Mouse (Mus musculus) gastrocnemius, postnatal 36 days (tissue): Measurements from ENCODE around the gene Ago4. TPM values are rescaled to one million over a fixed set of nuclear protein-coding genes. Genes with fewer than 3 reads are reported as not detected.

Experiments
- DNase-seq, 2 experiments: peaks; one replicate each; pipeline ENCODE4 v3.0.0; 2022
- intact Hi-C: fragments of 180-260 bp; cut with DNase I; formaldehyde crosslinking; loops from one replicate; pipeline ENCODE4 v1.15.1; 2025
- total RNA-seq, 2 experiments: library from RNA; stranded (reverse); gene quantifications; 2 replicates each; pipeline ENCODE4 v1.2.3; 2021

The Ago4 gene
- total RNA-seq, 2 experiments from 2014 or later = 3.9 to 5.0 TPM

GRCm38 (mm10) chr4:126482951-126483350, 50.3 kb downstream of the Ago4 start:
- intact Hi-C loops = no loop called here
- no peak for DNase-seq

- DNase-seq = no peak
- intact Hi-C loops = no loop called here
Observed at GRCm38 (mm10) chr4:126481461-126481860, 51.8 kb downstream of the Ago4 start.

GRCm38 (mm10) chr4:126480288-126480687, 53.0 kb downstream of the Ago4 start:
- intact Hi-C loops = no loop called here

DNA sequence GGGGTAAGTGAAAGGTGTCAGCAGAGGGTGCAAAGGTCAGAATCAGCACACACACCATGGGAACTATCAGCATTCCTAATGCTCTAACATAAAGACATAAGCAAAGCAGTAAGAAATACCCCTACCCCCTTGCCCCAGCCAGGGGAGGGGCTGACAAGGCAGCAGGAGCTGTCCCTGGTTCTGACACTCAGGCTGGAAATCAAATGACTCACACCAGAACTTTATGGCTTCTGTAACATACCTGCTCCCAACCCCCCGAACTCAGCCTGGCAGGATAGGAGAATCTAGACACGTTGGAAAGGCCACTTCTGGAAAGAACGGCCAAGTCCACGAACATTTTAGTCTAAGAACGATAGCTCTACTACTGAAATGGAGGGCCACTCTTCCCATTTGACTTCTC, 60.2 kb downstream of the Ago4 start:
- intact Hi-C loops = no loop called here

More at GRCm38 (mm10) chr4:126480288-126480687, 53.0 kb downstream of the Ago4 start:
- no peak for DNase-seq

GRCm38 (mm10) chr4:126469334-126469733, 63.9 kb downstream of the Ago4 start:
- intact Hi-C loops = no loop called here
- no peak for DNase-seq

More for the DNA sequence above, 60.2 kb downstream of the Ago4 start:
- no peak for DNase-seq

- intact Hi-C loops = no loop called here
- no peak for DNase-seq
Observed at GRCm38 (mm10) chr4:126468925-126469324, 64.3 kb downstream of the Ago4 start.

DNA sequence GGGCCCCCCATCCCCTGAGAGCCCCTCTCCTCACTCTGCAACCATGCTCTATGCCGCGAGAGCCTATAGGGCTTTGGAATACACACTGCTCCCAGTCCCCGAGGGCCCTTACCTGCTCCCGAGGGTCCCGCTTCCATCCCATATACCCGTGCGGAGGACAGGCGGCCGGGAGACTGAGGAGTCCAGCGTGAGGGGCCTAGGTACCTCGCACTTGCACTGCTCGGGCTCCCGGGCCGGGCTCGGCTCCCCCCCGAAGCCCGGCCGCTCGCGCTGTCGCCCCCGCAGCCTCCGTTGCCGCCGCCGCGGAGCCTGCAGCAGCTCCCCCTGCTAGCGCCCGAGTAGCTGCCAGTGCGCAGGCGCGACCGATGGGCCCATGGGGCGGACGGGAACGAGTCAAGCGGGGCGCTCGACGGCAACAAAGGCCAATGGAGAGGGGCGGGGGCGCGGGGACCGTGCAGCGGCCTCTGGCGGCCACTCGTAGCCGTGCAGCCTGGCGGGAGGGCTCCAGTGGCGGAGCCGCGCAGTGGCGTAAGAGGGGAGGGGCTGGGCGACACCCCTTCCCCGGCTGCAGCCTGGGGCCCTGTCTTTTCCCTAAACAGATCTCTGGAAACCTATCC, 64.9 kb downstream of the Ago4 start, which contains the start of gene Ago1:
Gene Ago1 (minus strand): TSS at position 299 of the 617 bp plus-strand sequence.
- peak; percentile 90 to 95 for DNase-seq
- intact Hi-C loops = no loop called here

GRCm38 (mm10) chr4:126467721-126468284, 65.5 kb downstream of the Ago4 start:
- peak in 1 of 2 experiments; percentile 24 for DNase-seq
- intact Hi-C loops = no loop called here

DNA sequence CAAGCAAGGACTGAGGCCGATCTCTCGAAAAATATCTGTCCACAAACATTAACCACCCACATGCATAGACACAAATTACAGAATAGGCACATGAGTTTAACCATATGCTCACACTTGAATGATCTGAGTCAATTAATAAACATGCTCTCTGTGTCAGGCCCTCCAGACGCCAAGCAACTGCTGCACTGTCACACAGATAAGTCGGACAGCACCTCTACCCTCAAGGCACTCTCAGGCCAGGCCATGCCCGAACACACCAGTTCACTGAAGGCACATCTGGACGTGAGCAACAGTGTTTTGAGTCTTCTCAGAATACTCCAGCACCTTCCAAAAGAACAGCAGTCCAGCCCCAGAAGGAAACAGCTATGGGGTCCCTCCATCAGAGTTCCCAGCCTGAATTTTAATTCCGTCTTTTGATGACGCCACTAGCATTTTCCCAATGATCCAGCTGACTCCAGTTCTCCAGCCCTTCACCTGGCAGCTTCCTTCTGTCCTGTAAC, 67.0 kb downstream of the Ago4 start:
- intact Hi-C loops = no loop called here
- no peak for DNase-seq

- intact Hi-C loops = no loop called here
- DNase-seq = no peak
Observed at GRCm38 (mm10) chr4:126465843-126466242, 67.4 kb downstream of the Ago4 start.

DNA sequence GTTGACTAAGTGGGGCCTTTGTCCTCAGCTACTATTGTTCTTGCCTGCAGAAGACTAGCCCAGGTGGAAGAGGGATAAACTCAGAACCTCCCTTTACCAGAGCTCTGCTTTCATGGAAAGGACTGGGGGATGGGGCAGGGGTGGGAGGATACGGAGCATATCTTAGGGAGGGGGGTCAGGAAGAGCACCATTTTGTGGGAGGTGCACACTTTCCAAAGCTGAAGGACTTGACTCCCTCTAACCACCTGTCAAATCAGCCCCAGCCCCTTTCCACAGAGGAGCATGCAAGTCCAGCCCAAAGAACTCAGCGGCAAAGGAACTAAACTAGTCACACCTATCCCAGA, 68.4 kb downstream of the Ago4 start:
- intact Hi-C loops = no loop called here
- DNase-seq = no peak

DNA sequence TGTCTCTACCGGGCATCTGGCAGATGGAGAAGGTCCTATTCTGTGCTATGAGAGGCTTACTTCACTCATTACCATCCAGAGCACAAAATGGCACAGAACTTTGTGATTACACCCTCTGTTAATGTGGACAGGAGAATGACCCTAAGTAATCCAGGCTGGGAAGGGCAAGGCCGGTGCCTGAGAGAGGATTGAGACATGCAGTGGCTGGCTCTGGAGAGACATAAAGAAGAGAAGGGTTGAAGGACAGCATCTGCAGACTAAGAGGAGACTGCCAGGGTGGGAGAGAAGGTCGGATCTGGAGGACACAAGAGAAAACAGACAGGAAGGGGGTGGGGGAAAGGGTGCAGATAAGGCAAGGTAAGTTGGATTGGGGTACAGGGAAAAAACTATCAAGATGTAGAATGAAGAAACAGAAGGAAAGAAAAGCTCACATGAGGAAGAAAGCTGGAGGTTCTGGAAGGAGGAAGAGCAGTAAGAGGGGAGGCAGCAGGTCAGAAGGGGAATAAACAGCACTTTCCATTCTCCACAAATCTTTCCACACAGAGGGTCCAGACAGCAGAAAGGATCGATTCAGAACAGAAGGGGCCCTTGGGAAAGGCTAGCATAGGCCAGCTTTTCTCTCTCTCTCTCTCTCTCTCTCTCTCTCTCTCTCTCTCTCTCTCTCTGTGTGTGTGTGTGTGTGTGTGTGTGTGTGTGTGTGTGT, 68.9 kb downstream of the Ago4 start:
- DNase-seq = no peak
- intact Hi-C loops = no loop called here

- intact Hi-C loops = no loop called here
- DNase-seq = no peak
Observed at GRCm38 (mm10) chr4:126455441-126455840, 77.8 kb downstream of the Ago4 start.

DNA sequence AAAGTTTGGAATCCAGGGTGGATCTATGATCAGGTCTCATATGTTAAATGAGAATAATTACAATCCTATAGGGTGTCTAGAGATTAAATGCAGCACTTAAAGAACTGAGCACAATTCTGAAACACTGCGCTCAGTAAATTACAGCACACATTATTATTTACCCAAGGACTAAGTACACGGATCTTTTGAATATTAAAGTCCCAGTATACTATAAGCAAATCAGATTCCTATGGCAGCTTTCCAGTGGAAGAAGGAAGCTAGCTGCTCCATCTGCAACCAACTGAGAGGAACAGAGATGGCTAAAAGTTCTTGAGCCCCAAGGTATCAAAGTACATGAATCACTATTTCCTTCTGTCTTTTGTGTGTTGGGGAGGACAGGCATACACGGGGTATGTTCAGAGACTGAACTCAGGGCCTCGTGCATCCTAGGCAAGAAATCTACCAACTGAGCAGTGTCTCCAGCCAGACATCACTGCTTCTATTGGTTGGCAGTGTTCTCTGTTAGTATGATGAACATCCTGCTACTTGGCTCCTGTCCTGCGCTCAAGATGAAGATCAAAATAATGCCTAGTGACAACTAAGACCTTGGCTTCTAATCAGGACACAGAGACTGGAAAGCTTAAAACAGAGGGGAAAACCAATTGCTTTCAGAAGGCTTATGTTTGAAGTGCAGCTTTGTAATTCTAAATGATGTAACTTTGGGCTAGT, 78.6 kb downstream of the Ago4 start:
- no peak for DNase-seq
- intact Hi-C loops = no loop called here

GRCm38 (mm10) chr4:126450268-126450667, 83.0 kb downstream of the Ago4 start:
- intact Hi-C loops = no loop called here
- DNase-seq = no peak

GRCm38 (mm10) chr4:126447126-126447525, 86.1 kb downstream of the Ago4 start:
- intact Hi-C loops = no loop called here
- no peak for DNase-seq

DNA sequence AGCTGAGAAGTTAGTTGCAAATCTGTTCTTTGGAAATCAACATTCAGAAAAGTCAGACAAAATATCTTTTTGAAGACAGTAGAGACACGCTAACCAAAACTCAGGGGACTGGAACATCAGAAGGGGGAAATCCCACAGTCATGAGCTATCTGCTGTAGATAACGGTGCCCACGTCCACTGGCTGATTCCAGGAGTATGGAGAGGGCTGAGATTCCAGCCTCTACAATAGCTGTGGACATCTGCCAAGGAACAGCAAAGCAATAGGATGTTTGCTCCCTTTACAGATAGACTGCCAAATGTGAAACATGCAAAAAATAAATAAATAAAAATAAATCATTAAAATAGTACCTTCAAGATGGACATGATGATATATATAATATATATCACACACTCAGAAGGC, 88.7 kb downstream of the Ago4 start:
- intact Hi-C loops = no loop called here

More for the DNA sequence above, 88.7 kb downstream of the Ago4 start:
- no peak for DNase-seq
